Mouse (Mus musculus) midbrain, embryonic 13.5 days (tissue): ENCODE data around the gene Gm13769. TPM values are rescaled to one million over a fixed set of nuclear protein-coding genes. Genes with fewer than 3 reads are reported as not detected.
A peak's percentile ranks its signal among the peaks of the same experiment; 100 is the strongest.
"Not testable (repeated sequence)": the region's sequence is repeated elsewhere in the genome, so short reads cannot be mapped to it uniquely, and the experiment has no call there.

ENCODE experiments used
- ATAC-seq: fragments of 200-750 bp; cut with Nextera tagmentation; 2 replicates; pipeline ENCODE4 v1.8.0; 2017; ENCODE audit warnings: mild to moderate bottlenecking, moderate TSS enrichment, moderate library complexity
- H3K27ac ChIP-seq: fragments of 300-500 bp; sonication (generic); 2 replicates; pipeline ENCODE4 v1.5.1; 2015; ENCODE audit warnings: inconsistent platforms, mild to moderate bottlenecking, moderate library complexity
- H3K27me3 ChIP-seq: fragments of 300-500 bp; sonication (generic); 2 replicates; pipeline ENCODE4 v1.6.1; 2015; ENCODE audit warnings: mild to moderate bottlenecking, inconsistent platforms
- H3K36me3 ChIP-seq: fragments of 300-500 bp; sonication (generic); 2 replicates; pipeline ENCODE4 v1.6.1; 2015; ENCODE audit warnings: mild to moderate bottlenecking, inconsistent platforms
- H3K4me1 ChIP-seq: fragments of 300-500 bp; sonication (generic); replicated peaks from 2 replicates; pipeline ENCODE4 v1.6.1; 2015; ENCODE audit warnings: inconsistent platforms
- H3K4me2 ChIP-seq: fragments of 300-500 bp; sonication (generic); replicated peaks from 2 replicates; pipeline ENCODE4 v1.6.1; 2015; ENCODE audit warnings: moderate library complexity, mild to moderate bottlenecking, inconsistent platforms
- H3K4me3 ChIP-seq: fragments of 300-500 bp; sonication (generic); replicated peaks from 2 replicates; pipeline ENCODE4 v1.5.1; 2015; ENCODE audit warnings: mild to moderate bottlenecking, inconsistent platforms
- H3K9ac ChIP-seq: fragments of 300-500 bp; sonication (generic); replicated peaks from 2 replicates; pipeline ENCODE4 v1.6.1; 2015; ENCODE audit warnings: mild to moderate bottlenecking, inconsistent platforms
- H3K9me3 ChIP-seq: fragments of 300-500 bp; sonication (generic); 2 replicates; pipeline ENCODE4 v1.6.1; 2016; ENCODE audit warnings: mild to moderate bottlenecking, inconsistent platforms
- WGBS: fragments of 180-500 bp; shearing (Covaris S2); methylation state at CpG from one replicate; pipeline ENCODE4 v1.1.7; 2015; 5-methylcytosine and 5-hydroxymethylcytosine counted together
- polyA plus RNA-seq: library from polyadenylated mRNA; unstranded; fragments of >200 nt; fragmentation: Nextera tagmentation; extraction: Ambion mirVana; gene quantifications from 2 replicates; pipeline ENCODE4 v1.2.1, GENCODE M21; 2015

Gene Gm13769
- 0.07 TPM in 1 of 2 replicates, not detected in the other for polyA plus RNA-seq

DNA sequence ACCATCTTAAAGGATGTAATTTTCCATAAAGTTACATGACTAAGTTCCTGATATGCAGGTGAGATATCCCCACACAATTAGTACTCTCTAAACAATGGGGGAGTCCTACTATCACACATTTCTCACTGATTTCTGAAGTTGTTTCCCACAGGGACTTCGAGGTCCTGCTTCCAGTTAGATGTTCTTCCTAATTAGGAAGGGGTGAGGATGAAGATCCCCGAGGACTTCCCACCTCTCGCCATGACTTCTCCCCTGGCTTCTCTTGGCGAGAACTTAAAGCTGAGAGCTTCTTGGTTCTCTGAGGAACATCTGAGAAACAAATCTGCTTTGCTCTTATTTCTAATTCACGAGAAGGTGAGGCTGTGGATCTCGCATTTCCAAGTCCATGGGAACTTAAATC is at the start of gene Gm13769:
Gene Gm13769 (plus strand): TSS at position 301 of the 400 bp plus-strand sequence.
- H3K4me1 ChIP-seq, ATAC-seq, H3K36me3 ChIP-seq, H3K27me3 ChIP-seq, H3K9me3 ChIP-seq, H3K4me3 ChIP-seq, H3K9ac ChIP-seq, H3K4me2 ChIP-seq, H3K27ac ChIP-seq: not testable (repeated sequence)
- no CpG with 5 or more reads among the region's 6 CpGs for WGBS

DNA sequence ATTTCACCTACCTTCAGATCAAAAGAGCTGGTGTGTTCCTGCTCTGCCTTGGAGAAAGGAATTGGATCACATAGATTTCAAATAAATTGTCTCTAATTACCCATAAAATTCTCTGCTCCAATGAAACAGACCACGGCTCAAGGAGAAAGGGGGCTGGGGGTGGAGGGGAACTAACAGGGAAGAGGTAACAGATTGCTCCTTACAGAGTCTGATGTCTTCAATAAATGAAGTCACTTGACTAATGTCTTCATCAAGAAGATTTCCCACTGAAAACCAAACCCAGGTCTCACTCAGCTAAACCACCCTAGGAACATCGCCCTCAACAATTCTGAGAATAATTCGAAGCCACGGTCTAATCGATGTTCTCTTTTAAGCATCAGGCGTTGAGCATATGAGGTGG is 29.3 kb upstream of the Gm13769 start, which contains the start of gene Olfr1272:
Gene Olfr1272 (minus strand): TSS at position 101 of the 400 bp plus-strand sequence.
- Histone ChIP-seq H3K9me3 (no peaks in the 10 kb centered on the region), H3K4me1 (no peaks in the 10 kb centered on the region), H3K36me3 (no peaks in the 10 kb centered on the region), H3K4me3 (no peak within 1 kb of the TSS), H3K4me2 (no peak within 1 kb of the TSS), H3K27me3 (no peaks in the 10 kb centered on the region), H3K9ac (no peak within 1 kb of the TSS), H3K27ac (no peak within 1 kb of the TSS)
- ATAC-seq: no peak
- WGBS: 76% methylated on average over 6 of the region's 6 CpGs

DNA sequence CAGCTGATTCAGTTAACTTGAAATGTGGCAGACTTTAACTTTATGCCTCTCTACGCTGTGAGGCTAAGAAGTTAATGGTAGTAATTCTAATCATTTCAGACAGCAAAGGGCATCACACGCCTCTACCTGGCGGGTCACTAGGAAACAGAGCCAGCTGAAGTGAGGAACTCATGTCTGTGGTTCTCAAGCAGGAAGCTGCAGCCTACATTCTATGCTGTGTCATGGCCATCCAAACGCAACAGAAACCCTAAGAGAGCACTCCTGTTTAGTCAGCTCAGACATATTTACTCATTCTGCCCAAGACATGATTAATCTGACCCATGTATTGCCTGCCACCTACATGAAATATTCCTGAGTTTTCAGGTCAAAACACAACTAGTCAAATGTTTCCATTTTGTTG is 24.7 kb downstream of the Gm13769 start:
- H3K9ac ChIP-seq, H3K4me1 ChIP-seq, ATAC-seq, H3K4me2 ChIP-seq, H3K4me3 ChIP-seq, H3K27ac ChIP-seq, H3K9me3 ChIP-seq, H3K36me3 ChIP-seq, H3K27me3 ChIP-seq: not testable (repeated sequence)
- WGBS: no CpG with 5 or more reads among the region's 4 CpGs

DNA sequence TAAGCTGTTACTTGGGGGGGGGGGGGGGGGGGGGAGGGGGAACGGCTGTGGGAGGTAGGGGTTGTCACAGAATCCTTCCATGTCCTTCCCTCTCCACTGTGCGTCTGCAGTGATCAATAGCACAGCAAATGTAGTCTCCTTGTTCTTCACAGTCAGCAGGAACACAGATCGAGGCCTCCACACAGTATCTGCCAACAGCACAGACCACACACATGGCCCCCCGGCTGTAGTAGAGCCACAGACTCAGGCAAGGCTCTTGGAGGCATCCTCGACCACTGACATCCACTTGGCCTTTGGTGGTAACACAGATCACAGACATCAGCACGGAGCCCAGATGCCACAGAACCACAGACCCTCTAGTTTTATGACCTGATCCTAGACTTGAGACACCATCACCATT is 29.0 kb downstream of the Gm13769 start:
- not testable (repeated sequence) for H3K4me1 ChIP-seq, H3K4me2 ChIP-seq, H3K36me3 ChIP-seq, H3K27me3 ChIP-seq, H3K27ac ChIP-seq, H3K9ac ChIP-seq, H3K9me3 ChIP-seq, H3K4me3 ChIP-seq
- ATAC-seq: peak; percentile 56; the same call in 1 of the 2 replicates
- no CpG with 5 or more reads among the region's 6 CpGs for WGBS

DNA sequence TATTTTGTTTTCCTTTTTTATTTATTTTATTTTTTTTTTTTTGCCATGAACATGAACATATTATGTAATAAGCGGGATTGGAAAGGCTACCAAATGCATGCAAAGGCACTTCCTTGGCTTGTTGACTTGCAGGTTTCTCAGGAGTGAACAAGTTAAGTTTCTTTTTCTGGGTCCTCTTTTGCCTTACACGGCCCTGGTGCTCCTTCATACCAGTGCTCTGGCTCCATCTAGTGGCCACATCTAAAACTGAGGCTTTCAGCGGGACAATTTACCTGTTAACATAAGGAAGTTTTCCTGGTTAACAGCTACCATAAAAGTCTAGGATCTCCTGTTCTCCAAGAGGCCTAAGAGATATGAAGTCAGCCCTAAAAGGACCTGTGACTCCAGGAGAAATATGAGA is 29.5 kb downstream of the Gm13769 start:
- H3K4me2 ChIP-seq, H3K27ac ChIP-seq, H3K36me3 ChIP-seq, H3K9me3 ChIP-seq, H3K27me3 ChIP-seq, H3K4me3 ChIP-seq, H3K4me1 ChIP-seq, H3K9ac ChIP-seq: not testable (repeated sequence)
- 0 out of 2 replicates have a peak, but pooled peaks have one; percentile 48 for ATAC-seq
- no CpG with 5 or more reads among the region's 3 CpGs for WGBS

DNA sequence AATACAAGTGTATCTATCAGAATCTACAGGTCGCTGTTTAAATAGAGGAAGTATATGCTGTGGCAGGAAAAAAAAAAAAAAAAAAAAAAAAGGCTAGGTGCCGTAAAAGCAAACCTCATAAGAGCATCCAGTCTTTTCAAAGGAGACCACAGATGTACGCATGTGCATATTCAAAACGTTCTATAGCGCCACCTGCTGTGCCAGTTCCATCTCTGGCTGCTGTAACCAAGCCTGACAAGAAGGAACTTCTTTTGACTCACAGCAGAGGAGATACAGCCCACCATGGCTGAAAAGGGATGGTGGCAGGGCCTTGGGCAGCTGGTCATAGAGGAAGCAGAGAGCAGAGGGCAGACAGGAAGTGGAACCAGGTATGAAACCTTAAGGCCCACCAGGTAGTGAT is 37.2 kb downstream of the Gm13769 start:
- not testable (repeated sequence) for H3K4me3 ChIP-seq, ATAC-seq, H3K4me2 ChIP-seq, H3K27me3 ChIP-seq, H3K9ac ChIP-seq, H3K4me1 ChIP-seq, H3K9me3 ChIP-seq, H3K27ac ChIP-seq, H3K36me3 ChIP-seq
- no CpG with 5 or more reads among the region's 5 CpGs for WGBS

DNA sequence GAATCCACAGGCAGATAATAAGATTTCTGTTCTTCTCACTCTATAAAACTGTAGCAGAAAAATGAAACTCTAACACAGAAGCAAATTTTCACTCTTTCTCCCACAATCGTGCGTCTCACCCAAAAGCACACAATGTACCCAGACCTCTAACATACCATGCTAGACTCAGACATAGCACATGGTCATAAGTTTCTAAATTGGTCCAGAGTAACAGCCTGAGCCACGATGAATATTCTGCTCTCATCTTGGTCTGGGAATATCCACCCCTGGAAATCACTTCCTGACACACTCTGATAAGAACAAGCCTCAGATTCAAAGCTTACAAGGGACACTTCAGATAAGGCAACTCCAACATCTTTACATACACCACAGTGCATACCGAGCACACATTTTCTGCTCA is 38.2 kb downstream of the Gm13769 start:
- H3K27ac ChIP-seq: not testable (repeated sequence)
- WGBS: no CpG with 5 or more reads among the region's 4 CpGs

More for the DNA sequence above, 38.2 kb downstream of the Gm13769 start:
- H3K4me1 ChIP-seq, H3K36me3 ChIP-seq, ATAC-seq, H3K27me3 ChIP-seq, H3K9ac ChIP-seq, H3K4me2 ChIP-seq, H3K9me3 ChIP-seq, H3K4me3 ChIP-seq: not testable (repeated sequence)

Other genes starting within 250 kb of the Gm13769 start
- not detected in 2 replicates for gene Olfr1269, start 200.8 kb upstream of the Gm13769 start, polyA plus RNA-seq
- not detected in 2 replicates for gene Olfr32, start 179.9 kb upstream of the Gm13769 start, polyA plus RNA-seq
- not detected in 2 replicates for gene Olfr1270, start 169.1 kb upstream of the Gm13769 start, polyA plus RNA-seq
- gene Olfr1506, start 97.7 kb upstream of the Gm13769 start, polyA plus RNA-seq: not detected in 2 replicates
- not detected in 2 replicates for gene Olfr142, start 64.6 kb upstream of the Gm13769 start, polyA plus RNA-seq
- not detected in 2 replicates for gene Olfr1271, start 51.2 kb upstream of the Gm13769 start, polyA plus RNA-seq
- not detected in 2 replicates for gene Olfr1272, start 29.4 kb upstream of the Gm13769 start, polyA plus RNA-seq
- not detected in 2 replicates for gene Olfr1274-ps, start 76.5 kb downstream of the Gm13769 start, polyA plus RNA-seq